Mouse (Mus musculus): ENCODE measurements at regions not wholly inside any gene's neighbourhood (a gene's known extent, or its start where the extent isn't known, plus 50 kb on each side); places are given as distances from the start of the nearest gene placed in this dataset.

GRCm38 (mm10) chr2:96006204-96006868, 311.6 kb upstream of the Lrrc4c start:
- no peaks in the 10 kb centered on the region for H3K27me3 ChIP-seq
- 54% methylated on average over 2 of the region's 2 CpGs for WGBS

More at GRCm38 (mm10) chr2:96006204-96006868, 311.6 kb upstream of the Lrrc4c start:
- H3K36me3 ChIP-seq: no peaks in the 10 kb centered on the region
- no peak overlapping the region for H3K27ac ChIP-seq
- H3K4me2 ChIP-seq (replicated peaks): no peak overlapping the region
- 0 out of 2 replicates have a peak, but pooled peaks have one; percentile 38 for ATAC-seq (ENCODE audit: low FRiP score)
- H3K4me1 ChIP-seq: no peaks in the 10 kb centered on the region
- no peaks in the 10 kb centered on the region for H3K9me3 ChIP-seq (replicated peaks)
- no peak overlapping the region for H3K9ac ChIP-seq
- no peak overlapping the region for H3K4me3 ChIP-seq
